Mouse (Mus musculus) forebrain, postnatal 0 days (tissue): ENCODE measurements around the gene Hyal1. TPM values are rescaled to one million over a fixed set of nuclear protein-coding genes. Genes with fewer than 3 reads are reported as not detected.
A peak's percentile ranks its signal among the peaks of the same experiment; 100 is the strongest.
"Not testable (repeated sequence)": the region's sequence is repeated elsewhere in the genome, so short reads cannot be mapped to it uniquely, and the experiment has no call there.

ENCODE experiments used
- ATAC-seq: fragments of 200-750 bp; cut with Nextera tagmentation; 2 replicates; pipeline ENCODE4 v1.8.0; 2017; ENCODE audit warnings: mild to moderate bottlenecking, moderate library complexity
- DNase-seq: peaks from one replicate; pipeline ENCODE4 v3.0.0-alpha.2; 2015
- H3K27ac ChIP-seq: fragments of 300-500 bp; sonication (generic); 2 replicates; pipeline ENCODE4 v1.5.1; 2014; ENCODE audit warnings: low read depth, mild to moderate bottlenecking, antibody characterized with exemption, low read length, moderate library complexity, mixed read lengths
- H3K27me3 ChIP-seq: fragments of 300-500 bp; sonication (generic); 2 replicates; pipeline ENCODE4 v1.6.1; 2014; ENCODE audit warnings: mild to moderate bottlenecking, low read length, mixed read lengths; ENCODE audit not compliant: insufficient read depth
- H3K36me3 ChIP-seq: fragments of 300-500 bp; sonication (generic); 2 replicates; pipeline ENCODE4 v1.6.1; 2014; ENCODE audit warnings: mild to moderate bottlenecking, moderate library complexity; ENCODE audit not compliant: insufficient read depth
- H3K4me1 ChIP-seq: fragments of 300-500 bp; sonication (generic); 2 replicates; pipeline ENCODE4 v1.6.1; 2014; ENCODE audit warnings: antibody characterized with exemption; ENCODE audit not compliant: insufficient read depth
- H3K4me2 ChIP-seq: fragments of 300-500 bp; sonication (generic); 2 replicates; pipeline ENCODE4 v1.6.1; 2014; ENCODE audit warnings: low read depth, mild to moderate bottlenecking, moderate library complexity
- H3K4me3 ChIP-seq: fragments of 300-500 bp; sonication (generic); 2 replicates; pipeline ENCODE4 v1.5.1; 2014; ENCODE audit warnings: low read depth, low read length, mixed read lengths
- H3K9ac ChIP-seq: fragments of 300-500 bp; sonication (generic); 2 replicates; pipeline ENCODE4 v1.6.1; 2014; ENCODE audit warnings: mild to moderate bottlenecking
- H3K9me3 ChIP-seq: fragments of 300-500 bp; sonication (generic); 2 replicates; pipeline ENCODE4 v1.6.1; 2016; ENCODE audit warnings: low read length
- CTCF ChIP-seq: sonication (generic); IDR thresholded peaks from 2 replicates; pipeline ENCODE4 v1.5.1; 2016; ENCODE audit warnings: antibody characterized with exemption, control low read depth, low read depth
- WGBS: fragments of 180-500 bp; shearing (Covaris S2); extraction: QIAGEN DNeasy Blood & Tissue Kit; methylation state at CpG from one replicate; pipeline ENCODE4 v1.1.7; 2014; 5-methylcytosine and 5-hydroxymethylcytosine counted together
- polyA plus RNA-seq: library from polyadenylated mRNA; unstranded; fragments of >200 nt; fragmentation: Nextera tagmentation; extraction: Ambion mirVana; gene quantifications from 2 replicates; pipeline ENCODE4 v1.2.1, GENCODE M21; 2015
- total RNA-seq: library from RNA; depleted of rRNA; stranded (reverse); fragments of >200 nt; gene quantifications from 2 replicates; pipeline ENCODE4 v1.2.3, GENCODE M21; 2014

Gene Hyal1
- total and polyA plus RNA-seq, 2 experiments from 2014 or later, result 1.9 to 3.5 TPM

- DNase-seq (peak; percentile 35), ATAC-seq (no peak; the same call in 1 of the 2 replicates)
- Histone ChIP-seq H3K27me3 (peaks cover 18% of the 10 kb centered on the region), H3K36me3 (peaks cover 31% of the 10 kb centered on the region), H3K27ac (peak overlapping the region; percentile 75), H3K4me2 (peak overlapping the region; percentile 87), H3K4me1 (peaks cover 28% of the 10 kb centered on the region), H3K9ac (peak overlapping the region; percentile 70), H3K9me3 (no peaks in the 10 kb centered on the region), H3K4me3 (peak overlapping the region; percentile 69)
- no peak for TF ChIP-seq CTCF
- WGBS, result under 1% methylated on average over 23 of the region's 23 CpGs
These were observed 21.7 kb upstream of the Hyal1 start for GRCm38 (mm10) chr9:107555031-107555457.

GRCm38 (mm10) chr9:107555701-107556100 is 21.0 kb upstream of the Hyal1 start:
- ATAC-seq (no peak), DNase-seq (no peak)
- peak overlapping the region; percentile 69 for H3K4me3 ChIP-seq
- H3K9me3 ChIP-seq, result no peaks in the 10 kb centered on the region
- H3K27ac ChIP-seq, result no peak overlapping the region
- peak overlapping the region; percentile 70; the same call in 1 of the 2 replicates for H3K9ac ChIP-seq
- peaks cover 28% of the 10 kb centered on the region for H3K4me1 ChIP-seq
- TF ChIP-seq CTCF, result no peak
- H3K4me2 ChIP-seq, result peak overlapping the region; percentile 87
- peaks cover 11% of the 10 kb centered on the region for H3K27me3 ChIP-seq
- peaks cover 36% of the 10 kb centered on the region for H3K36me3 ChIP-seq
- 45% methylated on average over 2 of the region's 2 CpGs for WGBS

- Histone ChIP-seq H3K27ac (no peak overlapping the region), H3K9me3 (no peaks in the 10 kb centered on the region), H3K4me2 (no peak overlapping the region), H3K4me1 (peaks cover 24% of the 10 kb centered on the region), H3K4me3 (no peak overlapping the region), H3K27me3 (peaks cover 9% of the 10 kb centered on the region; the same call in 1 of the 2 replicates), H3K36me3 (peaks cover 43% of the 10 kb centered on the region), H3K9ac (no peak overlapping the region)
- ATAC-seq (no peak), DNase-seq (no peak)
- no peak for TF ChIP-seq CTCF
- WGBS, result 75% methylated on average over 3 of the region's 3 CpGs
These were observed 20.4 kb upstream of the Hyal1 start for GRCm38 (mm10) chr9:107556346-107556745.

- 3% methylated on average over 43 of the region's 46 CpGs for WGBS
- H3K36me3 ChIP-seq, result peaks cover 52% of the 10 kb centered on the region
These were observed 13.6 kb upstream of the Hyal1 start, which contains the start of gene Tusc2 for GRCm38 (mm10) chr9:107563029-107563581. Gene Tusc2 (plus strand): TSS chr9:107563255.

GRCm38 (mm10) chr9:107565556-107565955 is 11.2 kb upstream of the Hyal1 start:
- H3K4me2 ChIP-seq, result not testable (repeated sequence)

More at GRCm38 (mm10) chr9:107563029-107563581, 13.6 kb upstream of the Hyal1 start, which contains the start of gene Tusc2:
- peak within 1 kb of the TSS; percentile 76 for H3K4me2 ChIP-seq
- no peak; the same call in 1 of the 2 replicates for TF ChIP-seq CTCF
- ATAC-seq, result peak; percentile 99
- peak within 1 kb of the TSS; percentile 81 for H3K9ac ChIP-seq
- peaks cover 19% of the 10 kb centered on the region for H3K4me1 ChIP-seq
- peak within 1 kb of the TSS; percentile 91 for H3K4me3 ChIP-seq
- H3K27me3 ChIP-seq, result no peaks in the 10 kb centered on the region
- H3K9me3 ChIP-seq, result no peaks in the 10 kb centered on the region
- peak within 1 kb of the TSS; percentile 72 for H3K27ac ChIP-seq
- DNase-seq, result peak; percentile 93

GRCm38 (mm10) chr9:107566041-107566709 is 10.6 kb upstream of the Hyal1 start:
- DNase-seq (peak; percentile 72), ATAC-seq (no peak)
- Histone ChIP-seq H3K9me3 (no peaks in the 10 kb centered on the region), H3K4me2 (no peak overlapping the region), H3K36me3 (peaks cover 25% of the 10 kb centered on the region), H3K27me3 (no peaks in the 10 kb centered on the region), H3K4me1 (peaks cover 35% of the 10 kb centered on the region), H3K9ac (no peak overlapping the region), H3K4me3 (no peak overlapping the region), H3K27ac (no peak overlapping the region; the same call in 1 of the 2 replicates)
- peak; percentile 87 for TF ChIP-seq CTCF
- 58% methylated on average over 15 of the region's 15 CpGs for WGBS

More at GRCm38 (mm10) chr9:107565556-107565955, 11.2 kb upstream of the Hyal1 start:
- H3K4me3 ChIP-seq, DNase-seq, H3K27ac ChIP-seq, ATAC-seq, H3K9me3 ChIP-seq, H3K9ac ChIP-seq, H3K27me3 ChIP-seq: not testable (repeated sequence)
- TF ChIP-seq CTCF, result peak; percentile 25; the same call in 1 of the 2 replicates
- 50% methylated on average over 5 of the region's 5 CpGs for WGBS
- H3K36me3 ChIP-seq, result peaks cover 29% of the 10 kb centered on the region
- peaks cover 31% of the 10 kb centered on the region for H3K4me1 ChIP-seq

- peaks cover 35% of the 10 kb centered on the region for H3K4me1 ChIP-seq
- no peak overlapping the region for H3K27ac ChIP-seq
- ATAC-seq, result no peak
- H3K9ac ChIP-seq, result no peak overlapping the region
- H3K27me3 ChIP-seq, result no peaks in the 10 kb centered on the region
- DNase-seq, result no peak
- H3K9me3 ChIP-seq, result no peaks in the 10 kb centered on the region
- 77% methylated on average over 3 of the region's 3 CpGs for WGBS
- TF ChIP-seq CTCF, result no peak
- H3K4me2 ChIP-seq, result no peak overlapping the region
- H3K36me3 ChIP-seq, result peaks cover 25% of the 10 kb centered on the region
- H3K4me3 ChIP-seq, result no peak overlapping the region
These were observed 9.9 kb upstream of the Hyal1 start for GRCm38 (mm10) chr9:107566855-107567254.
